Mouse (Mus musculus): ENCODE measurements around the gene 4933406M09Rik.

DNA sequence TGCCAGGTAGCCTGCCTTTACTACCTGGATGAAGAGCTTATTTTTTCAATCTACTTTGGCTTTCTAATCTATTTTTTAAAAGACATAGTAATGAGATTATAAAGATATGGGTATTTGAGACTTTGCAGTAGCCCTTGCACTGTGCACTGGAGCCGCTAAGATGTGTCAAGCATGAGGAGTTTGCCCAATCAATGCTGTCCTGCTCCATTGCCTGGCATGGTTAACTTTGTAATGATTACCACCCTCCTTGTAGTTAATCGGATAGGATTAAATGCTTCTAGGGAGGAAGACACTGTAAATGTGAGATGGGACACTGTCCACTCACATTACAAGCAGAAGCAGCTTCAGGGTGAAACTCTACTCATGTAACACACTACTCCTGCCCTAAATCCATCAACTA is 32.4 kb upstream of the 4933406M09Rik start:
- no peak for TF ChIP-seq CHD1 (IDR thresholded peaks at IDR 0.05; ENCODE audit: low read depth, low read length)
- TF ChIP-seq MEF2A (IDR thresholded peaks at IDR 0.05; ENCODE audit: borderline replicate concordance, low read depth, low read length): no peak
- no peak for TF ChIP-seq CTCF (conservative IDR thresholded peaks at IDR 0.05 in 1 of 2, IDR thresholded peaks at IDR 0.05 in 1 of 2; ENCODE audit: low read depth in 2 of 2, low read length in 2 of 2)
